ENCODE assay signal across 10 mouse cellular contexts in the genomic region with DNA sequence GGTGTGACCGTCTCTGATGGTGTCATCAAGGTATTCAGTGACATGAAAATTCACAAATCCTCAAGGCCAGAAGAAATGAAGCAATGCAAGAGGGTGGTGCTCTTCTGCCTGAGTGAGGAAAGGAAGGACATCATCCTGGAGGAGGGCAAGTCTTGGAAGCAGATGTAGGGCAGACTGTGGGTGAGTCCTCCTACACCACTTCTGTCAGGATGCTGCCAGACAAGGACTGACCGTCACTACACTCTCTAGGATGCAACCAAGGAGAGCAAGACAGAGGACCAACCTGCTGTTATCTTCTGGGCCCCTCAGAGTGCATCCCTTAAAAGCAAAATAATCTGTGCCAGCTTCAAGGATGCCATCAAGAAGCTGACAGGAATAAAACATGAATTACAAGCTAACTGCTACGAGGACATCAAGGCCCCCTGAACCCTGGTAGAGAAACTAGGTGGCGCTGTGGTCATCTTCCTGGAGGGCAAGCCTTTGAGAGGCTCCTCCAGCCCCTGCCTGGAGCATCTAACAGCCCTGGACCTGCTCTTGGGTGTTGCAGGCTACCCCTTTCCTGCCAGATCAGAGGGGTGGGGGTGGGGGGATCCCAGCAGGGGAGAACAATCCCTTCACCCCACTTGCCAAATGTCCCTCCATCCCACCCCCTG. TPM values are rescaled to one million over a fixed set of nuclear protein-coding genes. Genes with fewer than 3 reads are reported as not detected.
A peak's percentile ranks its signal among the peaks of the same experiment; 100 is the strongest.
DNase-seq lines count a peak whose midpoint lies in the region; ATAC-seq and TF ChIP-seq lines count a peak whose summit lies in the region.
"Had no signal": no experiment of that assay in that cellular context is flagged by ENCODE, and none has a peak within 500 bp of the region (broad histone marks: within the 10 kb centered on the region; RNA-seq: fewer than 3 reads in every experiment).

No protein-coding gene starts in this region.

- no peak overlapping the region for H3K4me2 ChIP-seq in hindbrain, embryonic 11.5 days (replicated peaks; ENCODE audit: low read depth, low read length)
- no peak overlapping the region for H3K4me2 ChIP-seq in hindbrain, embryonic 13.5 days
- H3K4me2 ChIP-seq in stomach, postnatal 0 days (replicated peaks; ENCODE audit: low read depth) = no peak overlapping the region
- H3K4me2 ChIP-seq in neural tube, embryonic 15.5 days = no peak overlapping the region
- H3K4me2 ChIP-seq: heart, embryonic 15.5 days; limb, embryonic 13.5 days; midbrain, embryonic 13.5 days had no signal

- no peak overlapping the region for H3K4me3 ChIP-seq in hindbrain, embryonic 11.5 days (ENCODE audit: low read depth, low read length)
- H3K4me3 ChIP-seq in hindbrain, embryonic 13.5 days = no peak overlapping the region
- H3K4me3 ChIP-seq in stomach, postnatal 0 days (ENCODE audit: low read depth, low read length) = no peak overlapping the region
- no peak overlapping the region for H3K4me3 ChIP-seq in neural tube, embryonic 15.5 days (replicated peaks)
- H3K4me3 ChIP-seq: heart, embryonic 15.5 days; limb, embryonic 13.5 days; midbrain, embryonic 13.5 days had no signal

- no peaks in the 10 kb centered on the region for H3K27me3 ChIP-seq in hindbrain, embryonic 11.5 days (ENCODE audit: control insufficient read depth, insufficient read depth, low read length)
- H3K27me3 ChIP-seq in hindbrain, embryonic 13.5 days = peaks cover 50% of the 10 kb centered on the region
- H3K27me3 ChIP-seq in stomach, postnatal 0 days (ENCODE audit: control insufficient read depth, insufficient read depth, low read length) = no peaks in the 10 kb centered on the region
- peaks cover 23% of the 10 kb centered on the region for H3K27me3 ChIP-seq in neural tube, embryonic 15.5 days (replicated peaks)
- H3K27me3 ChIP-seq: heart, embryonic 15.5 days had no signal

- DNase-seq in hindbrain, embryonic 11.5 days (ENCODE audit: low spot score) = peak; percentile 42
- DNase-seq in testis, postnatal 10 days (ENCODE audit: low spot score) = peak; percentile 67
- no peak for DNase-seq in testis, postnatal 14 days (ENCODE audit: low spot score)
- DNase-seq in R1 (ENCODE audit: low read depth, low spot score) = peak; percentile 46
- peak; percentile 49 for DNase-seq in stomach, postnatal 0 days (ENCODE audit: low spot score)

- TF ChIP-seq CTCF in stomach, postnatal 0 days (IDR thresholded peaks at IDR 0.05; ENCODE audit: low read depth) = peak; percentile 55

- ATAC-seq in hindbrain, embryonic 11.5 days (ENCODE audit: low FRiP score) = no peak
- no peak for ATAC-seq in hindbrain, embryonic 13.5 days (ENCODE audit: low FRiP score)
- no peak for ATAC-seq in stomach, postnatal 0 days (ENCODE audit: low FRiP score, low TSS enrichment)
- ATAC-seq in neural tube, embryonic 15.5 days (ENCODE audit: low FRiP score) = no peak
- ATAC-seq: midbrain, embryonic 13.5 days had no signal

- no peaks in the 10 kb centered on the region for H3K9me3 ChIP-seq in hindbrain, embryonic 11.5 days (ENCODE audit: control insufficient read depth, low read length)
- H3K9me3 ChIP-seq in hindbrain, embryonic 13.5 days = no peaks in the 10 kb centered on the region
- H3K9me3 ChIP-seq in stomach, postnatal 0 days (ENCODE audit: control insufficient read depth, low read length) = no peaks in the 10 kb centered on the region
- no peaks in the 10 kb centered on the region for H3K9me3 ChIP-seq in neural tube, embryonic 15.5 days (replicated peaks)
- H3K9me3 ChIP-seq: heart, embryonic 15.5 days; limb, embryonic 13.5 days; midbrain, embryonic 13.5 days had no signal

- no peak overlapping the region for H3K9ac ChIP-seq in hindbrain, embryonic 11.5 days (ENCODE audit: low read depth, low read length)
- H3K9ac ChIP-seq in hindbrain, embryonic 13.5 days = no peak overlapping the region
- no peak overlapping the region for H3K9ac ChIP-seq in stomach, postnatal 0 days (ENCODE audit: low read length)
- no peak overlapping the region for H3K9ac ChIP-seq in neural tube, embryonic 15.5 days (replicated peaks)
- H3K9ac ChIP-seq: heart, embryonic 15.5 days; limb, embryonic 13.5 days; midbrain, embryonic 13.5 days had no signal

- H3K27ac ChIP-seq in hindbrain, embryonic 11.5 days (ENCODE audit: low read depth, low read length) = no peak overlapping the region
- no peak overlapping the region for H3K27ac ChIP-seq in hindbrain, embryonic 13.5 days
- H3K27ac ChIP-seq in stomach, postnatal 0 days (replicated peaks) = no peak overlapping the region
- H3K27ac ChIP-seq in neural tube, embryonic 15.5 days (replicated peaks) = no peak overlapping the region
- H3K27ac ChIP-seq: heart, embryonic 15.5 days; limb, embryonic 13.5 days; midbrain, embryonic 13.5 days had no signal

- TF ChIP-seq EP300 in stomach, postnatal 0 days (optimal IDR thresholded peaks at IDR 0.05) = no peak

- no peaks in the 10 kb centered on the region for H3K36me3 ChIP-seq in hindbrain, embryonic 11.5 days (ENCODE audit: control insufficient read depth, insufficient read depth, low read length)
- no peaks in the 10 kb centered on the region for H3K36me3 ChIP-seq in hindbrain, embryonic 13.5 days
- H3K36me3 ChIP-seq in stomach, postnatal 0 days (ENCODE audit: control insufficient read depth, insufficient read depth, low read length) = no peaks in the 10 kb centered on the region
- no peaks in the 10 kb centered on the region for H3K36me3 ChIP-seq in neural tube, embryonic 15.5 days
- H3K36me3 ChIP-seq: midbrain, embryonic 13.5 days had no signal

- 46% methylated on average over 4 of the region's 4 CpGs for WGBS in hindbrain, embryonic 11.5 days
- WGBS in hindbrain, embryonic 13.5 days = 46% methylated on average over 4 of the region's 4 CpGs
- WGBS in stomach, postnatal 0 days = 45% methylated on average over 4 of the region's 4 CpGs
- WGBS in neural tube, embryonic 15.5 days = 45% methylated on average over 4 of the region's 4 CpGs

- H3K4me1 ChIP-seq in hindbrain, embryonic 11.5 days (replicated peaks; ENCODE audit: control insufficient read depth, insufficient read depth, low read length) = peaks cover 6% of the 10 kb centered on the region; the same call in 1 of the 2 replicates
- H3K4me1 ChIP-seq in hindbrain, embryonic 13.5 days (replicated peaks) = peaks cover 19% of the 10 kb centered on the region
- H3K4me1 ChIP-seq in stomach, postnatal 0 days (replicated peaks; ENCODE audit: control insufficient read depth, insufficient read depth) = no peaks in the 10 kb centered on the region
- peaks cover 21% of the 10 kb centered on the region for H3K4me1 ChIP-seq in neural tube, embryonic 15.5 days

RNA-seq across cellular contexts. Expression of a gene that starts 2.9 kb away (rescaled TPM):
- 7.9 and 9.6 TPM in 2 replicates for polyA plus RNA-seq in hindbrain, embryonic 11.5 days (2014; fragmentation: Nextera tagmentation; extraction: Ambion mirVana)
- 3.9 and 4.0 TPM in 2 replicates for polyA plus RNA-seq in hindbrain, embryonic 13.5 days (2015; fragmentation: Nextera tagmentation; extraction: Ambion mirVana)
- polyA plus RNA-seq in stomach, postnatal 0 days (2015; fragmentation: Nextera tagmentation; extraction: Ambion mirVana) = 36.4 and 40.5 TPM in 2 replicates
- polyA plus RNA-seq in neural tube, embryonic 15.5 days (2015; fragmentation: Nextera tagmentation; extraction: Ambion mirVana) = 4.4 and 8.5 TPM in 2 replicates

RNA-seq across cellular contexts. Expression of a gene that starts 13.6 kb away (rescaled TPM):
- polyA plus RNA-seq in hindbrain, embryonic 11.5 days (2014; fragmentation: Nextera tagmentation; extraction: Ambion mirVana) = 8.2 and 8.4 TPM in 2 replicates
- 0.38 and 0.87 TPM in 2 replicates for polyA plus RNA-seq in hindbrain, embryonic 13.5 days (2015; fragmentation: Nextera tagmentation; extraction: Ambion mirVana)
- 119 and 125 TPM in 2 replicates for polyA plus RNA-seq in stomach, postnatal 0 days (2015; fragmentation: Nextera tagmentation; extraction: Ambion mirVana)
- polyA plus RNA-seq in neural tube, embryonic 15.5 days (2015; fragmentation: Nextera tagmentation; extraction: Ambion mirVana) = 0.33 and 64.8 TPM in 2 replicates

RNA-seq across cellular contexts. Expression of a gene that starts 15.3 kb away (rescaled TPM):
- 3.1 and 4.8 TPM in 2 replicates for polyA plus RNA-seq in hindbrain, embryonic 11.5 days (2014; fragmentation: Nextera tagmentation; extraction: Ambion mirVana)
- polyA plus RNA-seq in hindbrain, embryonic 13.5 days (2015; fragmentation: Nextera tagmentation; extraction: Ambion mirVana) = 4.0 and 7.1 TPM in 2 replicates
- polyA plus RNA-seq in stomach, postnatal 0 days (2015; fragmentation: Nextera tagmentation; extraction: Ambion mirVana) = 1.4 and 1.7 TPM in 2 replicates
- polyA plus RNA-seq in neural tube, embryonic 15.5 days (2015; fragmentation: Nextera tagmentation; extraction: Ambion mirVana) = 5.0 and 6.3 TPM in 2 replicates

RNA-seq across cellular contexts. Expression of a gene that starts 29.2 kb away (rescaled TPM):
- 1,842 and 1,860 TPM in 2 replicates for polyA plus RNA-seq in hindbrain, embryonic 11.5 days (2014; fragmentation: Nextera tagmentation; extraction: Ambion mirVana)
- 1,129 and 1,134 TPM in 2 replicates for polyA plus RNA-seq in hindbrain, embryonic 13.5 days (2015; fragmentation: Nextera tagmentation; extraction: Ambion mirVana)
- 1,169 and 1,205 TPM in 2 replicates for polyA plus RNA-seq in stomach, postnatal 0 days (2015; fragmentation: Nextera tagmentation; extraction: Ambion mirVana)
- polyA plus RNA-seq in neural tube, embryonic 15.5 days (2015; fragmentation: Nextera tagmentation; extraction: Ambion mirVana) = 1,034 and 1,270 TPM in 2 replicates

RNA-seq across cellular contexts. Expression of a gene that starts 30.0 kb away (rescaled TPM):
- 23.8 and 26.8 TPM in 2 replicates for polyA plus RNA-seq in hindbrain, embryonic 11.5 days (2014; fragmentation: Nextera tagmentation; extraction: Ambion mirVana)
- polyA plus RNA-seq in hindbrain, embryonic 13.5 days (2015; fragmentation: Nextera tagmentation; extraction: Ambion mirVana) = 22.4 and 22.7 TPM in 2 replicates
- 13.1 and 14.9 TPM in 2 replicates for polyA plus RNA-seq in stomach, postnatal 0 days (2015; fragmentation: Nextera tagmentation; extraction: Ambion mirVana)
- polyA plus RNA-seq in neural tube, embryonic 15.5 days (2015; fragmentation: Nextera tagmentation; extraction: Ambion mirVana) = 23.6 and 27.2 TPM in 2 replicates
